Mouse (Mus musculus): ENCODE measurements around the gene Smarca2.

Gene Smarca2

GRCm38 (mm10) chr19:26776066-26777025, 171.5 kb downstream of the Smarca2 start:
- DNase-seq (ENCODE audit: low spot score): no peak

GRCm38 (mm10) chr19:26778199-26778598, 173.3 kb downstream of the Smarca2 start:
- no peak for DNase-seq (ENCODE audit: low spot score)

- DNase-seq (ENCODE audit: low spot score): no peak
These were observed 176.4 kb downstream of the Smarca2 start for GRCm38 (mm10) chr19:26781209-26781608.

GRCm38 (mm10) chr19:26788446-26788845, 183.6 kb downstream of the Smarca2 start:
- DNase-seq (ENCODE audit: low spot score): no peak

- no peak for DNase-seq (ENCODE audit: low spot score)
These were observed 185.8 kb downstream of the Smarca2 start for GRCm38 (mm10) chr19:26790386-26791346.

- DNase-seq (ENCODE audit: low spot score): no peak
These were observed 189.5 kb downstream of the Smarca2 start for GRCm38 (mm10) chr19:26794315-26794714.

GRCm38 (mm10) chr19:26796006-26796405, 191.2 kb downstream of the Smarca2 start:
- DNase-seq (ENCODE audit: low spot score): no peak

- no peak for DNase-seq (ENCODE audit: low spot score)
These were observed 199.6 kb downstream of the Smarca2 start for GRCm38 (mm10) chr19:26804401-26804800.

GRCm38 (mm10) chr19:26814629-26815028, 209.8 kb downstream of the Smarca2 start:
- DNase-seq (ENCODE audit: low spot score): no peak

- no peak for DNase-seq (ENCODE audit: low spot score)
These were observed 213.1 kb downstream of the Smarca2 start for GRCm38 (mm10) chr19:26817901-26818300.

Data from T-cell, adult 2 months (primary cell).